Mouse (Mus musculus) embryonic facial prominence, embryonic 10.5 days (tissue): ENCODE results near the gene Ss18l2. TPM values are rescaled to one million over a fixed set of nuclear protein-coding genes. Genes with fewer than 3 reads are reported as not detected.

ENCODE experiments used
- DNase-seq: peaks from one replicate; pipeline ENCODE4 v3.0.0-alpha.2; 2017; ENCODE audit warnings: low spot score
- H3K27ac ChIP-seq: fragments of 300-500 bp; sonication (generic); replicated peaks from 2 replicates; pipeline ENCODE4 v1.5.1; 2016; ENCODE audit warnings: mild to moderate bottlenecking
- H3K27me3 ChIP-seq: fragments of 300-500 bp; sonication (generic); replicated peaks from 2 replicates; pipeline ENCODE4 v1.6.1; 2016; ENCODE audit warnings: low read depth, mild to moderate bottlenecking; ENCODE audit not compliant: poor library complexity, severe bottlenecking
- H3K36me3 ChIP-seq: fragments of 300-500 bp; sonication (generic); replicated peaks from 2 replicates; pipeline ENCODE4 v1.6.1; 2016; ENCODE audit warnings: mild to moderate bottlenecking, moderate library complexity
- H3K4me1 ChIP-seq: fragments of 300-500 bp; sonication (generic); 2 replicates; pipeline ENCODE4 v1.6.1; 2016
- H3K4me3 ChIP-seq: fragments of 300-500 bp; sonication (generic); 2 replicates; pipeline ENCODE4 v1.5.1; 2016; ENCODE audit warnings: mild to moderate bottlenecking, moderate library complexity
- H3K9me3 ChIP-seq: fragments of 300-500 bp; sonication (generic); 2 replicates; pipeline ENCODE4 v1.6.1; 2016; ENCODE audit warnings: mild to moderate bottlenecking
- WGBS: fragments of 180-500 bp; shearing (Covaris S2); methylation state at CpG from one replicate; pipeline ENCODE4 v1.1.7; 2016; 5-methylcytosine and 5-hydroxymethylcytosine counted together
- polyA plus RNA-seq: library from polyadenylated mRNA; unstranded; fragments of >200 nt; fragmentation: Nextera tagmentation; extraction: Ambion mirVana; gene quantifications from 2 replicates; pipeline ENCODE4 v1.2.1, GENCODE M21; 2016

Ss18l2 gene
- polyA plus RNA-seq, 1 experiment from 2014 or later: 91.0 TPM

GRCm38 (mm10) chr9:121706029-121706675 lies 4.0 kb upstream of the Ss18l2 start:
- no peaks in the 10 kb centered on the region for H3K36me3 ChIP-seq
- H3K4me3 ChIP-seq: 0 out of 2 replicates have a peak overlapping the region, but pooled peaks have one; percentile 74
- H3K9me3 ChIP-seq: no peaks in the 10 kb centered on the region
- WGBS: 74% methylated on average over 6 of the region's 6 CpGs
- no peak overlapping the region for H3K27ac ChIP-seq
- H3K4me1 ChIP-seq: peaks cover 35% of the 10 kb centered on the region
- no peak for DNase-seq
- H3K27me3 ChIP-seq: no peaks in the 10 kb centered on the region

GRCm38 (mm10) chr9:121707801-121708200 lies 2.3 kb upstream of the Ss18l2 start:
- Histone ChIP-seq H3K36me3 (peaks cover 9% of the 10 kb centered on the region), H3K27me3 (no peaks in the 10 kb centered on the region), H3K4me1 (peaks cover 46% of the 10 kb centered on the region), H3K27ac (no peak overlapping the region), H3K4me3 (no peak overlapping the region), H3K9me3 (no peaks in the 10 kb centered on the region)
- 69% methylated on average over 6 of the region's 6 CpGs for WGBS
- no peak for DNase-seq

- Histone ChIP-seq H3K36me3 (peaks cover 19% of the 10 kb centered on the region), H3K27me3 (no peaks in the 10 kb centered on the region), H3K4me3 (no peak overlapping the region), H3K9me3 (no peaks in the 10 kb centered on the region), H3K27ac (no peak overlapping the region), H3K4me1 (peaks cover 40% of the 10 kb centered on the region)
- no peak for DNase-seq
- 69% methylated on average over 7 of the region's 7 CpGs for WGBS
Observed at GRCm38 (mm10) chr9:121708506-121709486, 1.3 kb upstream of the Ss18l2 start.

GRCm38 (mm10) chr9:121710584-121710975 lies 451 bp downstream of the Ss18l2 start:
- Histone ChIP-seq H3K27me3 (no peaks in the 10 kb centered on the region), H3K4me1 (peaks cover 26% of the 10 kb centered on the region), H3K9me3 (no peaks in the 10 kb centered on the region), H3K27ac (peak overlapping the region; percentile 90), H3K36me3 (peaks cover 22% of the 10 kb centered on the region), H3K4me3 (peak overlapping the region; percentile 96)
- under 1% methylated on average over 18 of the region's 18 CpGs for WGBS
- no peak for DNase-seq

- 87% methylated on average over 2 of the region's 2 CpGs for WGBS
- DNase-seq: no peak
- Histone ChIP-seq H3K9me3 (0 out of 2 replicates have a peak, but pooled peaks cover 2% of the 10 kb centered on the region), H3K27me3 (no peaks in the 10 kb centered on the region), H3K4me3 (no peak overlapping the region), H3K4me1 (peaks cover 21% of the 10 kb centered on the region), H3K36me3 (peaks cover 24% of the 10 kb centered on the region), H3K27ac (no peak overlapping the region)
Observed at GRCm38 (mm10) chr9:121717048-121717447, 6.9 kb downstream of the Ss18l2 start.

- no peak for DNase-seq
- Histone ChIP-seq H3K36me3 (peaks cover 12% of the 10 kb centered on the region), H3K4me1 (peaks cover 18% of the 10 kb centered on the region), H3K27ac (peak overlapping the region; percentile 94), H3K27me3 (no peaks in the 10 kb centered on the region), H3K4me3 (peak overlapping the region; percentile 75), H3K9me3 (0 out of 2 replicates have a peak, but pooled peaks cover 2% of the 10 kb centered on the region)
- WGBS: 66% methylated on average over 15 of the region's 15 CpGs
Observed at GRCm38 (mm10) chr9:121718070-121718705, 8.1 kb downstream of the Ss18l2 start.

- Histone ChIP-seq H3K4me3 (peak within 1 kb of the TSS; percentile 75), H3K27me3 (no peaks in the 10 kb centered on the region), H3K36me3 (peaks cover 6% of the 10 kb centered on the region; the same call in 1 of the 2 replicates), H3K27ac (peak within 1 kb of the TSS; percentile 94), H3K9me3 (0 out of 2 replicates have a peak, but pooled peaks cover 2% of the 10 kb centered on the region), H3K4me1 (peaks cover 18% of the 10 kb centered on the region)
- peak; percentile 99 for DNase-seq
- under 1% methylated on average over 61 of the region's 61 CpGs for WGBS
Observed at GRCm38 (mm10) chr9:121718792-121719318, 8.7 kb downstream of the Ss18l2 start, which contains the start of gene Nktr. Gene Nktr (plus strand): TSS chr9:121719169.

GRCm38 (mm10) chr9:121719347-121720331 lies 9.5 kb downstream of the Ss18l2 start:
- peak overlapping the region; percentile 94 for H3K27ac ChIP-seq
- peaks cover 18% of the 10 kb centered on the region for H3K4me1 ChIP-seq
- 0 out of 2 replicates have a peak, but pooled peaks cover 2% of the 10 kb centered on the region for H3K9me3 ChIP-seq
- WGBS: under 1% methylated on average over 87 of the region's 87 CpGs
- H3K27me3 ChIP-seq: no peaks in the 10 kb centered on the region
- peak overlapping the region; percentile 75 for H3K4me3 ChIP-seq
- peaks cover 4% of the 10 kb centered on the region for H3K36me3 ChIP-seq
- DNase-seq: peak; percentile 59

- Histone ChIP-seq H3K4me1 (no peaks in the 10 kb centered on the region), H3K4me3 (no peak overlapping the region), H3K36me3 (peaks cover 79% of the 10 kb centered on the region), H3K9me3 (no peaks in the 10 kb centered on the region), H3K27ac (no peak overlapping the region), H3K27me3 (no peaks in the 10 kb centered on the region)
- 92% methylated on average over 6 of the region's 6 CpGs for WGBS
- no peak for DNase-seq
Observed at GRCm38 (mm10) chr9:121740490-121740889, 30.4 kb downstream of the Ss18l2 start.

GRCm38 (mm10) chr9:121741168-121741567 lies 31.0 kb downstream of the Ss18l2 start:
- Histone ChIP-seq H3K4me1 (no peaks in the 10 kb centered on the region), H3K36me3 (peaks cover 79% of the 10 kb centered on the region), H3K27me3 (no peaks in the 10 kb centered on the region), H3K4me3 (no peak overlapping the region), H3K27ac (no peak overlapping the region), H3K9me3 (no peaks in the 10 kb centered on the region)
- 93% methylated on average over 3 of the region's 3 CpGs for WGBS
- DNase-seq: no peak

- H3K4me1 ChIP-seq: no peaks in the 10 kb centered on the region
- WGBS: 91% methylated on average over 8 of the region's 8 CpGs
- no peak overlapping the region for H3K27ac ChIP-seq
- no peaks in the 10 kb centered on the region for H3K27me3 ChIP-seq
- H3K9me3 ChIP-seq: no peaks in the 10 kb centered on the region
- H3K4me3 ChIP-seq: no peak overlapping the region
- peaks cover 96% of the 10 kb centered on the region for H3K36me3 ChIP-seq
- DNase-seq: no peak
Observed at GRCm38 (mm10) chr9:121744051-121744450, 33.9 kb downstream of the Ss18l2 start.
